Mouse (Mus musculus): ENCODE measurements around the gene Arsk. TPM values are rescaled to one million over a fixed set of nuclear protein-coding genes. Genes with fewer than 3 reads are reported as not detected.

Gene Arsk
- 5.6 TPM in 2 replicates for polyA plus RNA-seq (2012; rRNA removed)

GRCm38 (mm10) chr13:76098493-76099303, at the start of gene Arsk, which contains the start of gene Ttc37:
Gene Arsk, minus strand, starts transcription at chr13:76098660.
Gene Ttc37, plus strand, starts transcription at chr13:76098734.
- peak; percentile 94 to 95 for DNase-seq
- no peaks in the 10 kb centered on the region; the same call in 1 of the 2 replicates for H3K4me1 ChIP-seq (ENCODE audit: control insufficient read depth, insufficient read depth, low read length)
- H3K4me3 ChIP-seq (replicated peaks; ENCODE audit: insufficient read depth, low read depth, low read length): peak within 1 kb of the TSS; percentile 89
- WGBS: under 1% methylated on average over 34 of the region's 34 CpGs
- no peaks in the 10 kb centered on the region for H3K27me3 ChIP-seq (ENCODE audit: control insufficient read depth, insufficient read depth, low read length)
- 0 out of 2 replicates have a peak within 1 kb of the TSS, but pooled peaks have one; percentile 14 for H3K27ac ChIP-seq (ENCODE audit: insufficient read depth, low read length)
- TF ChIP-seq CTCF (IDR thresholded peaks at IDR 0.05; ENCODE audit: borderline replicate concordance, insufficient read depth, low read depth, low read length) (no peak), POLR2A (IDR thresholded peaks at IDR 0.05; ENCODE audit: borderline replicate concordance, insufficient read depth, low read length) (peak; percentile 49; the same call in 1 of the 2 replicates)

- no peaks in the 10 kb centered on the region for H3K27me3 ChIP-seq (ENCODE audit: control insufficient read depth, insufficient read depth, low read length)
- no peaks in the 10 kb centered on the region for H3K4me1 ChIP-seq (ENCODE audit: control insufficient read depth, insufficient read depth, low read length)
- no peak overlapping the region for H3K27ac ChIP-seq (ENCODE audit: insufficient read depth, low read length)
- no peak for DNase-seq
- TF ChIP-seq CTCF (IDR thresholded peaks at IDR 0.05; ENCODE audit: borderline replicate concordance, insufficient read depth, low read depth, low read length) (no peak), POLR2A (IDR thresholded peaks at IDR 0.05; ENCODE audit: borderline replicate concordance, insufficient read depth, low read length) (no peak)
- no peak overlapping the region for H3K4me3 ChIP-seq (replicated peaks; ENCODE audit: insufficient read depth, low read depth, low read length)
- WGBS: 86% methylated on average over 12 of the region's 12 CpGs
Observed at GRCm38 (mm10) chr13:76141117-76141808, 42.8 kb upstream of the Arsk start.

- H3K4me1 ChIP-seq (ENCODE audit: control insufficient read depth, insufficient read depth, low read length): no peaks in the 10 kb centered on the region
- WGBS: 91% methylated on average over 3 of the region's 3 CpGs
- no peak for DNase-seq
- no peak overlapping the region for H3K27ac ChIP-seq (ENCODE audit: insufficient read depth, low read length)
- no peaks in the 10 kb centered on the region for H3K27me3 ChIP-seq (ENCODE audit: control insufficient read depth, insufficient read depth, low read length)
- H3K4me3 ChIP-seq (replicated peaks; ENCODE audit: insufficient read depth, low read depth, low read length): no peak overlapping the region
- TF ChIP-seq CTCF (IDR thresholded peaks at IDR 0.05; ENCODE audit: borderline replicate concordance, insufficient read depth, low read depth, low read length) (no peak), POLR2A (IDR thresholded peaks at IDR 0.05; ENCODE audit: borderline replicate concordance, insufficient read depth, low read length) (no peak)
Observed at GRCm38 (mm10) chr13:76138862-76139261, 40.4 kb upstream of the Arsk start.

- H3K27me3 ChIP-seq (ENCODE audit: control insufficient read depth, insufficient read depth, low read length): no peaks in the 10 kb centered on the region
- H3K27ac ChIP-seq (ENCODE audit: insufficient read depth, low read length): no peak overlapping the region
- H3K4me1 ChIP-seq (ENCODE audit: control insufficient read depth, insufficient read depth, low read length): no peaks in the 10 kb centered on the region
- DNase-seq: no peak
- H3K4me3 ChIP-seq (replicated peaks; ENCODE audit: insufficient read depth, low read depth, low read length): no peak overlapping the region
- TF ChIP-seq CTCF (IDR thresholded peaks at IDR 0.05; ENCODE audit: borderline replicate concordance, insufficient read depth, low read depth, low read length): no peak
- no peak for TF ChIP-seq POLR2A (IDR thresholded peaks at IDR 0.05; ENCODE audit: borderline replicate concordance, insufficient read depth, low read length)
- WGBS: 87% methylated on average over 4 of the region's 4 CpGs
Observed at GRCm38 (mm10) chr13:76132415-76132814, 34.0 kb upstream of the Arsk start.

- no peak overlapping the region for H3K4me3 ChIP-seq (replicated peaks; ENCODE audit: insufficient read depth, low read depth, low read length)
- no peaks in the 10 kb centered on the region for H3K4me1 ChIP-seq (ENCODE audit: control insufficient read depth, insufficient read depth, low read length)
- TF ChIP-seq CTCF (IDR thresholded peaks at IDR 0.05; ENCODE audit: borderline replicate concordance, insufficient read depth, low read depth, low read length): no peak
- WGBS: 96% methylated on average over 4 of the region's 4 CpGs
- H3K27ac ChIP-seq (ENCODE audit: insufficient read depth, low read length): no peak overlapping the region
- no peaks in the 10 kb centered on the region for H3K27me3 ChIP-seq (ENCODE audit: control insufficient read depth, insufficient read depth, low read length)
- no peak for DNase-seq
Observed at GRCm38 (mm10) chr13:76128799-76129198, 30.3 kb upstream of the Arsk start.

- DNase-seq: no peak
- TF ChIP-seq CTCF (IDR thresholded peaks at IDR 0.05; ENCODE audit: borderline replicate concordance, insufficient read depth, low read depth, low read length): no peak
- TF ChIP-seq POLR2A (IDR thresholded peaks at IDR 0.05; ENCODE audit: borderline replicate concordance, insufficient read depth, low read length): no peak
- no peaks in the 10 kb centered on the region for H3K27me3 ChIP-seq (ENCODE audit: control insufficient read depth, insufficient read depth, low read length)
- no peak overlapping the region for H3K4me3 ChIP-seq (replicated peaks; ENCODE audit: insufficient read depth, low read depth, low read length)
- peaks cover 6% of the 10 kb centered on the region; the same call in 1 of the 2 replicates for H3K4me1 ChIP-seq (ENCODE audit: control insufficient read depth, insufficient read depth, low read length)
- 92% methylated on average over 18 of the region's 18 CpGs for WGBS
- H3K27ac ChIP-seq (ENCODE audit: insufficient read depth, low read length): no peak overlapping the region
Observed at GRCm38 (mm10) chr13:76109069-76109824, 10.8 kb upstream of the Arsk start.

- no peaks in the 10 kb centered on the region for H3K27me3 ChIP-seq (ENCODE audit: control insufficient read depth, insufficient read depth, low read length)
- H3K4me3 ChIP-seq (replicated peaks; ENCODE audit: insufficient read depth, low read depth, low read length): no peak overlapping the region
- no peak for TF ChIP-seq POLR2A (IDR thresholded peaks at IDR 0.05; ENCODE audit: borderline replicate concordance, insufficient read depth, low read length)
- TF ChIP-seq CTCF (IDR thresholded peaks at IDR 0.05; ENCODE audit: borderline replicate concordance, insufficient read depth, low read depth, low read length): no peak
- WGBS: 98% methylated on average over 2 of the region's 2 CpGs
- DNase-seq: no peak
- no peak overlapping the region for H3K27ac ChIP-seq (ENCODE audit: insufficient read depth, low read length)
- H3K4me1 ChIP-seq (ENCODE audit: control insufficient read depth, insufficient read depth, low read length): no peaks in the 10 kb centered on the region; the same call in 1 of the 2 replicates
Observed at GRCm38 (mm10) chr13:76101989-76102388, 3.5 kb upstream of the Arsk start.

Data from cerebellum, adult 2 months (tissue).